22 mouse cellular contexts compared by ENCODE assay signal in genomic region chr19:21052771-21053170, GRCm38 (mm10).
DNase-seq lines count a peak whose midpoint lies in the region; ATAC-seq and TF ChIP-seq lines count a peak whose summit lies in the region.
"Had no signal": no experiment of that assay in that cellular context is flagged by ENCODE, and none has a peak within 500 bp of the region (broad histone marks: within the 10 kb centered on the region; RNA-seq: fewer than 3 reads in every experiment).

No protein-coding gene starts in this region.

- H3K9me3 ChIP-seq in kidney, embryonic 16.5 days (ENCODE audit: low read length): no peaks in the 10 kb centered on the region
- no peaks in the 10 kb centered on the region for H3K9me3 ChIP-seq in megakaryocyte, embryonic 14.5 days
- no peaks in the 10 kb centered on the region for H3K9me3 ChIP-seq in intestine, postnatal 0 days (ENCODE audit: control insufficient read depth)
- H3K9me3 ChIP-seq: embryonic facial prominence, embryonic 12.5 days; forebrain, embryonic 15.5 days; G1E; heart, embryonic 10.5 days; hindbrain, embryonic 12.5 days had no signal

- no peaks in the 10 kb centered on the region for H3K36me3 ChIP-seq in kidney, embryonic 16.5 days (ENCODE audit: insufficient read depth, low read length)
- no peaks in the 10 kb centered on the region for H3K36me3 ChIP-seq in megakaryocyte, embryonic 14.5 days (replicated peaks; ENCODE audit: low read length)
- H3K36me3 ChIP-seq in intestine, postnatal 0 days (ENCODE audit: control insufficient read depth, insufficient read depth): no peaks in the 10 kb centered on the region
- H3K36me3 ChIP-seq: embryonic facial prominence, embryonic 12.5 days; forebrain, embryonic 15.5 days; G1E; heart, embryonic 10.5 days; hindbrain, embryonic 12.5 days had no signal

- DNase-seq in kidney, adult 8-10 months: peak; percentile 28 to 59
- no peak for DNase-seq in lung, postnatal 14 days
- no peak for DNase-seq in thymus, postnatal 4 days
- DNase-seq: adrenal gland, postnatal 10 days; B cell, adult 2 months; cerebellum, adult 11-12 months; cerebellum, adult 9-10 months; cerebellum, postnatal 25 days; gastrocnemius, postnatal 36 days; heart, adult 18-20 months; heart, postnatal 10 days; heart, postnatal 4 days had no signal

- no peak for ATAC-seq in kidney, embryonic 16.5 days (ENCODE audit: low FRiP score, low TSS enrichment)
- ATAC-seq in megakaryocyte, adult 5-6 weeks (ENCODE audit: poor library complexity, severe bottlenecking): no peak
- ATAC-seq in intestine, postnatal 0 days: peak; percentile 75
- ATAC-seq: CD4-positive, CD25-positive, alpha-beta regulatory T cell, adult 4 months; forebrain, embryonic 15.5 days had no signal

- no peak overlapping the region for H3K27ac ChIP-seq in kidney, embryonic 16.5 days (ENCODE audit: low read length)
- no peak overlapping the region for H3K27ac ChIP-seq in intestine, postnatal 0 days (ENCODE audit: low read depth, low read length)
- H3K27ac ChIP-seq: embryonic facial prominence, embryonic 12.5 days; forebrain, embryonic 15.5 days; heart, embryonic 10.5 days; hindbrain, embryonic 12.5 days had no signal

- H3K9ac ChIP-seq in kidney, embryonic 16.5 days (replicated peaks; ENCODE audit: low read length): no peak overlapping the region
- no peak overlapping the region for H3K9ac ChIP-seq in intestine, postnatal 0 days (ENCODE audit: low read depth, low read length)
- H3K9ac ChIP-seq: embryonic facial prominence, embryonic 12.5 days; forebrain, embryonic 15.5 days; hindbrain, embryonic 12.5 days had no signal

- H3K4me3 ChIP-seq in kidney, embryonic 16.5 days (ENCODE audit: low read length): no peak overlapping the region
- peak overlapping the region; percentile 56 for H3K4me3 ChIP-seq in megakaryocyte, embryonic 14.5 days (replicated peaks)
- H3K4me3 ChIP-seq in intestine, postnatal 0 days (ENCODE audit: low read depth, low read length): no peak overlapping the region
- H3K4me3 ChIP-seq: embryonic facial prominence, embryonic 12.5 days; forebrain, embryonic 15.5 days; heart, embryonic 10.5 days; hindbrain, embryonic 12.5 days had no signal

- no peak overlapping the region for H3K4me2 ChIP-seq in kidney, embryonic 16.5 days (replicated peaks; ENCODE audit: low read depth, low read length)
- no peak overlapping the region for H3K4me2 ChIP-seq in intestine, postnatal 0 days (replicated peaks; ENCODE audit: low read depth)
- H3K4me2 ChIP-seq: embryonic facial prominence, embryonic 12.5 days; forebrain, embryonic 15.5 days; hindbrain, embryonic 12.5 days had no signal

- H3K27me3 ChIP-seq in kidney, embryonic 16.5 days (ENCODE audit: insufficient read depth, low read length): no peaks in the 10 kb centered on the region
- no peaks in the 10 kb centered on the region for H3K27me3 ChIP-seq in megakaryocyte, embryonic 14.5 days (replicated peaks)
- no peaks in the 10 kb centered on the region for H3K27me3 ChIP-seq in intestine, postnatal 0 days (replicated peaks; ENCODE audit: control insufficient read depth, insufficient read depth, low read length)
- H3K27me3 ChIP-seq: embryonic facial prominence, embryonic 12.5 days; forebrain, embryonic 15.5 days; hindbrain, embryonic 12.5 days had no signal

- WGBS in kidney, embryonic 16.5 days: 85% methylated on average over 3 of the region's 3 CpGs
- WGBS in intestine, postnatal 0 days: 87% methylated on average over 3 of the region's 3 CpGs

- 0 out of 2 replicates have a peak, but pooled peaks cover 5% of the 10 kb centered on the region for H3K4me1 ChIP-seq in kidney, embryonic 16.5 days (ENCODE audit: insufficient read depth, low read length)
- peaks cover 87% of the 10 kb centered on the region for H3K4me1 ChIP-seq in megakaryocyte, embryonic 14.5 days
- H3K4me1 ChIP-seq in intestine, postnatal 0 days (replicated peaks; ENCODE audit: control insufficient read depth, insufficient read depth, low read length): no peaks in the 10 kb centered on the region
- H3K4me1 ChIP-seq: forebrain, embryonic 15.5 days; hindbrain, embryonic 12.5 days had no signal

- no peak for TF ChIP-seq CTCF in intestine, postnatal 0 days (IDR thresholded peaks at IDR 0.05; ENCODE audit: low read depth)

Comparison
In these comparisons a context has a peak if more than half of its experiments do, and no peak if none do; other contexts are left out.
1. DNase-seq: peak in kidney, adult 8-10 months (2 of 2); none in lung, postnatal 14 days (single experiment) and thymus, postnatal 4 days (single experiment).